Mouse (Mus musculus) lung, postnatal 0 days (tissue): ENCODE results near the gene Slc39a10.

ENCODE experiments used
- CTCF ChIP-seq: IDR thresholded peaks from 2 replicates; pipeline ENCODE4 v1.5.1; 2016; ENCODE audit warnings: antibody characterized with exemption, mild to moderate bottlenecking
- EP300 ChIP-seq: IDR thresholded peaks from 2 replicates; pipeline ENCODE4 v1.6.1; 2016; ENCODE audit warnings: antibody characterized with exemption, mild to moderate bottlenecking, control low read depth

DNA sequence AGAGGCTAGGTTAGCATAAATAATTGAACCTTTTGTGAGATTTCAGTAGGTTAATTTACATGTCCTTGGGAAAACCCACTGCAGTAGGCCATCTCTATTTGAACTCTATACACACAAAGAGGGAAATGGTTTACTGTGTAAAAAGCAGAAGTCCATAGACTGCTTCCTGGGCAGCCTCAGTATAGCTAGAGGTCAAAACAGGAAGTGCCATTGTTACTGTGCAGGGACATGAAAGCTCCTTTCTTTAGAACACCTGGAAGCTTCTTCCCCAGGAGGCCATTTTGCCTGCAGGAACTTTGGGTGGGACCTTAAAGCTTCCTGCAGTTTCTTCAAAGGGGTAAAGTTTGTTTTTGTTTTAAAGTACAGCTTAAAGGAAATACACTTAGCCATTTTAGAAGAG, 29.0 kb upstream of the Slc39a10 start:
- TF ChIP-seq CTCF (no peak), EP300 (no peak)
